Mouse (Mus musculus) heart, adult 11 months (tissue): ENCODE results near the gene Enc1.

Source experiments
- DNase-seq: peaks from one replicate; pipeline ENCODE4 v3.0.0; 2022

The Enc1 gene

GRCm38 (mm10) chr13:97240965-97241786 is at the start of gene Enc1:
Enc1 (plus strand) TSS chr13:97241105.
- DNase-seq: peak; percentile 99

GRCm38 (mm10) chr13:97192649-97193048 is 48.3 kb upstream of the Enc1 start:
- DNase-seq: no peak

GRCm38 (mm10) chr13:97193420-97193819 is 47.5 kb upstream of the Enc1 start:
- DNase-seq: peak; percentile 96

- DNase-seq: peak; percentile 92
Measured at GRCm38 (mm10) chr13:97196186-97196924, 44.5 kb upstream of the Enc1 start.

- DNase-seq: no peak
Measured at GRCm38 (mm10) chr13:97196925-97197218, 44.0 kb upstream of the Enc1 start.

GRCm38 (mm10) chr13:97197932-97198562 is 42.9 kb upstream of the Enc1 start, which contains the start of gene Hexb:
Hexb (minus strand) TSS chr13:97198357.
- peak; percentile 100 for DNase-seq

GRCm38 (mm10) chr13:97199123-97199522 is 41.8 kb upstream of the Enc1 start:
- peak; percentile 83 for DNase-seq

GRCm38 (mm10) chr13:97201076-97201475 is 39.8 kb upstream of the Enc1 start:
- no peak for DNase-seq

- DNase-seq: no peak
Measured at GRCm38 (mm10) chr13:97201896-97202295, 39.0 kb upstream of the Enc1 start.

- peak; percentile 99 for DNase-seq
Measured at GRCm38 (mm10) chr13:97205052-97205701, 35.7 kb upstream of the Enc1 start.

GRCm38 (mm10) chr13:97206046-97206445 is 34.9 kb upstream of the Enc1 start:
- peak; percentile 85 for DNase-seq

- peak; percentile 57 for DNase-seq
Measured at GRCm38 (mm10) chr13:97207472-97208111, 33.3 kb upstream of the Enc1 start.

- peak; percentile 88 for DNase-seq
Measured at GRCm38 (mm10) chr13:97208112-97208478, 32.8 kb upstream of the Enc1 start.

- peak; percentile 87 for DNase-seq
Measured at GRCm38 (mm10) chr13:97208500-97209010, 32.4 kb upstream of the Enc1 start.

- no peak for DNase-seq
Measured at GRCm38 (mm10) chr13:97214583-97215268, 26.2 kb upstream of the Enc1 start.

- DNase-seq: no peak
Measured at GRCm38 (mm10) chr13:97215563-97215962, 25.3 kb upstream of the Enc1 start.

- no peak for DNase-seq
Measured at GRCm38 (mm10) chr13:97216196-97216595, 24.7 kb upstream of the Enc1 start.

GRCm38 (mm10) chr13:97220022-97220421 is 20.9 kb upstream of the Enc1 start:
- no peak for DNase-seq

GRCm38 (mm10) chr13:97223856-97224255 is 17.0 kb upstream of the Enc1 start:
- no peak for DNase-seq

GRCm38 (mm10) chr13:97224341-97224982 is 16.4 kb upstream of the Enc1 start:
- DNase-seq: no peak

GRCm38 (mm10) chr13:97225130-97225529 is 15.8 kb upstream of the Enc1 start:
- DNase-seq: no peak
